Mouse (Mus musculus): ENCODE measurements around the gene Atg16l2. TPM values are rescaled to one million over a fixed set of nuclear protein-coding genes. Genes with fewer than 3 reads are reported as not detected.

Gene Atg16l2
- 22.6 and 23.8 TPM in 2 replicates for polyA plus RNA-seq (2016; fragmentation: Nextera tagmentation; extraction: Ambion mirVana)

DNA sequence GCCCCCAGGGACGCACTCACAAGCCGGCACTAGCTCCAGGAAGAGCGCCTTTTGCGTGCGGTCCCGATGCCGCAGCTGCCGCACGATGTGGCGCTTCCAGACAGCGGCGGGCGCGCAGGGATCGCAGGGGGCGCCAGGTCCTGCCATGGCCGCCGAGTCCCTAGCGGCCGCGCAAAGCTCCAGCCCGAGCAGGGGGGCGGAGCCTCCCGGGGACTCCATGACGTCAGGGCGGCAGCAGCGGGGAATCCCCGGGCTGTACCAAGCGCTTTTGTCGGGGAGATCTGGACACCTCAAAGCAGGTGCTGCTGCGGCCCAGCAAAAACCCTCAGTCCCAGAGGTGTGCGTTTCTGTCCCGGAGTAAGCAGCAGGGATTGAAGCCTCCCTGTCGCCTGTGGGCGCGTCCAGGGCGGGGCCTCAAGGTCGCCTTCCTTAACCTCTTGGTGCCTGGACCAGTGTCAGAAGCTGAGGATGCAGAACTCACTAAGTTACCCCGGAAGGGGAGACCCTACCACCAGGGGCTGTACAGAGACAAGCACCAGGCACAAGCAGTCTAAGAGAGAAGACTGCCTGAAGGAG lies at the start of gene Atg16l2:
Gene Atg16l2 (minus strand): TSS at position 371 of the 576 bp plus-strand sequence.
- Histone ChIP-seq H3K4me3 (peak within 1 kb of the TSS; percentile 60), H3K9me3 (replicated peaks) (no peaks in the 10 kb centered on the region), H3K36me3 (no peaks in the 10 kb centered on the region), H3K27me3 (replicated peaks) (peaks cover 27% of the 10 kb centered on the region), H3K4me1 (replicated peaks) (peaks cover 23% of the 10 kb centered on the region), H3K27ac (ENCODE audit: poor library complexity, severe bottlenecking) (peak within 1 kb of the TSS; percentile 77), H3K9ac (peak within 1 kb of the TSS; percentile 69), H3K4me2 (peak within 1 kb of the TSS; percentile 86)
- ATAC-seq (ENCODE audit: insufficient number of reproducible peaks, low FRiP score): peak; percentile 94
- WGBS: under 1% methylated on average over 39 of the region's 39 CpGs

- WGBS: 40% methylated on average over 2 of the region's 2 CpGs
- Histone ChIP-seq H3K4me3 (no peak overlapping the region), H3K4me1 (replicated peaks) (peaks cover 39% of the 10 kb centered on the region), H3K9me3 (replicated peaks) (no peaks in the 10 kb centered on the region), H3K27ac (ENCODE audit: poor library complexity, severe bottlenecking) (no peak overlapping the region), H3K36me3 (no peaks in the 10 kb centered on the region), H3K4me2 (peak overlapping the region; percentile 91; the same call in 1 of the 2 replicates), H3K27me3 (replicated peaks) (peaks cover 48% of the 10 kb centered on the region), H3K9ac (no peak overlapping the region)
- no peak for ATAC-seq (ENCODE audit: insufficient number of reproducible peaks, low FRiP score)
Observed at GRCm38 (mm10) chr7:101349861-101350260, 47.8 kb upstream of the Atg16l2 start.

GRCm38 (mm10) chr7:101348312-101348711 lies 46.3 kb upstream of the Atg16l2 start:
- H3K4me1 ChIP-seq (replicated peaks): peaks cover 47% of the 10 kb centered on the region
- 0 out of 2 replicates have a peak, but pooled peaks have one; percentile 1 for ATAC-seq (ENCODE audit: insufficient number of reproducible peaks, low FRiP score)
- H3K36me3 ChIP-seq: no peaks in the 10 kb centered on the region
- peak overlapping the region; percentile 91 for H3K4me2 ChIP-seq
- peak overlapping the region; percentile 58 for H3K4me3 ChIP-seq
- H3K9me3 ChIP-seq (replicated peaks): no peaks in the 10 kb centered on the region
- peak overlapping the region; percentile 64 for H3K9ac ChIP-seq
- H3K27ac ChIP-seq (ENCODE audit: poor library complexity, severe bottlenecking): no peak overlapping the region
- WGBS: 3% methylated on average over 13 of the region's 13 CpGs
- peaks cover 54% of the 10 kb centered on the region for H3K27me3 ChIP-seq (replicated peaks)

- ATAC-seq (ENCODE audit: insufficient number of reproducible peaks, low FRiP score): peak; percentile 81
- peaks cover 52% of the 10 kb centered on the region for H3K4me1 ChIP-seq (replicated peaks)
- under 1% methylated on average over 35 of the region's 35 CpGs for WGBS
- H3K4me2 ChIP-seq: peak within 1 kb of the TSS; percentile 91
- H3K9ac ChIP-seq: peak within 1 kb of the TSS; percentile 64
- no peak within 1 kb of the TSS for H3K27ac ChIP-seq (ENCODE audit: poor library complexity, severe bottlenecking)
- no peaks in the 10 kb centered on the region for H3K36me3 ChIP-seq
- peaks cover 59% of the 10 kb centered on the region for H3K27me3 ChIP-seq (replicated peaks)
- peak within 1 kb of the TSS; percentile 58 for H3K4me3 ChIP-seq
- no peaks in the 10 kb centered on the region for H3K9me3 ChIP-seq (replicated peaks)
Observed at GRCm38 (mm10) chr7:101347767-101348270, 45.8 kb upstream of the Atg16l2 start, which contains the start of gene Arap1. Gene Arap1, plus strand, starts transcription at chr7:101348067.

- Histone ChIP-seq H3K27me3 (replicated peaks) (peaks cover 53% of the 10 kb centered on the region), H3K9me3 (replicated peaks) (no peaks in the 10 kb centered on the region), H3K4me3 (no peak overlapping the region), H3K9ac (no peak overlapping the region), H3K4me2 (no peak overlapping the region), H3K36me3 (no peaks in the 10 kb centered on the region), H3K4me1 (replicated peaks) (peaks cover 60% of the 10 kb centered on the region), H3K27ac (ENCODE audit: poor library complexity, severe bottlenecking) (no peak overlapping the region)
- no peak for ATAC-seq (ENCODE audit: insufficient number of reproducible peaks, low FRiP score)
- 54% methylated on average over 2 of the region's 2 CpGs for WGBS
Observed at GRCm38 (mm10) chr7:101346991-101347390, 44.9 kb upstream of the Atg16l2 start.

DNA sequence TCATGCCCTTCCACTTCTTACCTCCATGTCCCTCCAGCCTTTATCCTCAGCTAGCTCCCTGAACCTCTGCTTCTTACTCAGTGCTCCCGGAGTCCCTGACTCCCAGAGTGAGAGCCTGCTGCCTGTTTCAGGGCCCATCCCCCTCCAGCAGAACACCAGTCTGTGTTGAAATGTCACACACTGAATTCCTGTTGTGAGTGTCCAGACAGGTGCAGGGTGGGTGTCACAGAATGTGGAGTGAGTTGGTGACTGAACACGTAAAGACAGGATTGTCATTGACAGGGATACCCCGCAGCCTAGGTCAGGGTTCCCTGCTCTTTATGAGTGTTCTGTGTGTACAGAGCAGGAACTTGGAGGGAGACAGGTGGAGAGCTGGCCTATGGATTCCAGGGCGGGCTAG lies 42.8 kb upstream of the Atg16l2 start:
- Histone ChIP-seq H3K4me3 (no peak overlapping the region), H3K4me1 (replicated peaks) (peaks cover 73% of the 10 kb centered on the region), H3K9me3 (replicated peaks) (no peaks in the 10 kb centered on the region), H3K36me3 (no peaks in the 10 kb centered on the region), H3K4me2 (no peak overlapping the region), H3K27me3 (replicated peaks) (peaks cover 41% of the 10 kb centered on the region), H3K9ac (no peak overlapping the region; the same call in 1 of the 2 replicates), H3K27ac (ENCODE audit: poor library complexity, severe bottlenecking) (no peak overlapping the region)
- 47% methylated on average over 4 of the region's 4 CpGs for whole genome bisulfite sequencing
- no peak for ATAC-seq (ENCODE audit: insufficient number of reproducible peaks, low FRiP score)

- ATAC-seq (ENCODE audit: insufficient number of reproducible peaks, low FRiP score): peak; percentile 30
- Histone ChIP-seq H3K4me3 (no peak overlapping the region), H3K36me3 (no peaks in the 10 kb centered on the region), H3K4me1 (replicated peaks) (peaks cover 59% of the 10 kb centered on the region), H3K4me2 (no peak overlapping the region), H3K27ac (ENCODE audit: poor library complexity, severe bottlenecking) (no peak overlapping the region), H3K9ac (no peak overlapping the region), H3K9me3 (replicated peaks) (no peaks in the 10 kb centered on the region), H3K27me3 (replicated peaks) (peaks cover 29% of the 10 kb centered on the region)
- 71% methylated on average over 7 of the region's 7 CpGs for WGBS
Observed at GRCm38 (mm10) chr7:101343135-101343534, 41.1 kb upstream of the Atg16l2 start.

- H3K4me2 ChIP-seq: no peak overlapping the region
- H3K9me3 ChIP-seq (replicated peaks): no peaks in the 10 kb centered on the region
- H3K4me1 ChIP-seq (replicated peaks): peaks cover 49% of the 10 kb centered on the region
- H3K27ac ChIP-seq (ENCODE audit: poor library complexity, severe bottlenecking): no peak overlapping the region
- H3K9ac ChIP-seq: no peak overlapping the region
- H3K4me3 ChIP-seq: no peak overlapping the region
- H3K36me3 ChIP-seq: no peaks in the 10 kb centered on the region
- ATAC-seq (ENCODE audit: insufficient number of reproducible peaks, low FRiP score): peak; percentile 34; the same call in 1 of the 2 replicates
- 59% methylated on average over 6 of the region's 6 CpGs for WGBS
- H3K27me3 ChIP-seq (replicated peaks): peaks cover 22% of the 10 kb centered on the region
Observed at GRCm38 (mm10) chr7:101341405-101341804, 39.4 kb upstream of the Atg16l2 start.

DNA sequence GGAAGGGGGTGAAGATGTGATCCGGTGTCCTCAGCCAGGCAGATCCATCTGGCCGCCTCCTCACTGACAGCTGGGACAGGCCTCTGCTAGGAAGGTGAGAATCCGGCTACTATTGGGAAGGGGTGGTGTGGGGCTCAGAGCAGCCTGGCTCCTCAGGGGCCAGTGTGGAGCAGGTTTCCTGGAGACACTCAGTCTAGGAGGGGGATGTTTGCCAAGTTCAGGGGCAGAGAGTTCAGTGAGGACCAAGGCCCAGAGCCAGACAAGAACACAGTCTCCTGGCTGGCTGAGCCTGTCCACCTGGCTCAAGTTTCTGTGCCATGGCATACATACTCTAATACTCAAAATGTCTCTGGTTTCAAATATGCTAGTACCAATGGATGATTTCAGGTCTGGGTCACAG lies 35.4 kb upstream of the Atg16l2 start:
- WGBS: 76% methylated on average over 3 of the region's 3 CpGs
- Histone ChIP-seq H3K4me2 (no peak overlapping the region), H3K9ac (no peak overlapping the region), H3K27me3 (replicated peaks) (peaks cover 7% of the 10 kb centered on the region), H3K9me3 (replicated peaks) (no peaks in the 10 kb centered on the region), H3K4me3 (no peak overlapping the region), H3K36me3 (no peaks in the 10 kb centered on the region), H3K4me1 (replicated peaks) (peaks cover 19% of the 10 kb centered on the region), H3K27ac (ENCODE audit: poor library complexity, severe bottlenecking) (no peak overlapping the region)
- ATAC-seq (ENCODE audit: insufficient number of reproducible peaks, low FRiP score): no peak

DNA sequence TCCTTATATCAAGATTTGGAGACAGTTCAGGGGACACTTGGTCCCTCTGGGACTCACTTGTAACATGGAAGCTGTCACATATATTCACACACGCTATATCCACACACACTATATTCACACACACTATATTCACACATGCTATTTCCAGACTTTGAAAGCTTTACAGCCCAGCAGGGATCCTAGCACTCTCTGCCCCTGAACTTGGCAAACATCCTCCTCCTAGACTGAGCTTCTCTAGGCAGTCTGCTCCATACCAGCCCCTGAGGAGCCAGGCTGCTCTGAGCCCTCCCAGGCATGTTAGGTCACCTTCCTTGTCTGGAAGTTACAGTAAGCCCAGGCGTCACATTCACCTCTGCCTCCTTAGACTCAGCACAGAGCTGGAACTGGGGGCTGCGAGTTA lies 34.6 kb upstream of the Atg16l2 start:
- H3K9ac ChIP-seq: no peak overlapping the region
- WGBS: 63% methylated on average over 3 of the region's 3 CpGs
- ATAC-seq (ENCODE audit: insufficient number of reproducible peaks, low FRiP score): no peak

DNA sequence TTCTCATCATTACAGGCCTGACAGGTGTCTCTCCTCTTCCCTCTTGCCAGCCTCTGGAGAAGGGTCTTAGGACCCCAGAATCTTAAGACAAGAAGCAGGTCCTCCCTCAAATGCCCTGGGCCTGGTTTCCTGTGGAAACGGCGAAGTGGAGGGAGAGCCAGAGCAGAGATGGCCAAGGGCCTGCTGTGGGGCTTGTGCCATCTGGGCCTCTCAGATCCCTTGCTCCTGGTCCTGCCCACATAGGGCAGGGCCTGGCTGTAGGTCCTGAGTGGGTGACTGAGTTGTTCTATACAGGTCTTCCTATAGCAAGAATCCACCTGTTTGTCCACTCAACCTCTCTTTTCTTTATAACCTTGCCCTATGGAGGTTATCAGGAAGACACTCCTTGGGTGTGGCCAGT lies 33.2 kb upstream of the Atg16l2 start:
- Histone ChIP-seq H3K36me3 (no peaks in the 10 kb centered on the region), H3K27me3 (replicated peaks) (peaks cover 8% of the 10 kb centered on the region), H3K4me2 (no peak overlapping the region), H3K9ac (no peak overlapping the region), H3K4me1 (replicated peaks) (peaks cover 8% of the 10 kb centered on the region), H3K9me3 (replicated peaks) (no peaks in the 10 kb centered on the region), H3K4me3 (no peak overlapping the region), H3K27ac (ENCODE audit: poor library complexity, severe bottlenecking) (no peak overlapping the region)
- ATAC-seq (ENCODE audit: insufficient number of reproducible peaks, low FRiP score): no peak
- 73% methylated on average over 2 of the region's 2 CpGs for WGBS

More for the DNA sequence above, 34.6 kb upstream of the Atg16l2 start:
- no peak overlapping the region for H3K4me3 ChIP-seq
- H3K4me2 ChIP-seq: no peak overlapping the region
- H3K36me3 ChIP-seq: no peaks in the 10 kb centered on the region
- H3K9me3 ChIP-seq (replicated peaks): no peaks in the 10 kb centered on the region
- H3K27ac ChIP-seq (ENCODE audit: poor library complexity, severe bottlenecking): no peak overlapping the region
- peaks cover 14% of the 10 kb centered on the region for H3K4me1 ChIP-seq (replicated peaks)
- peaks cover 6% of the 10 kb centered on the region for H3K27me3 ChIP-seq (replicated peaks)

Measured in heart, embryonic 12.5 days (tissue).